Comparison of ENCODE assay signal across 11 mouse cellular contexts in genomic region chr13:71403654-71404560, GRCm38 (mm10).
DNase-seq lines count a peak whose midpoint lies in the region; ATAC-seq lines count a peak whose summit lies in the region.
"Had no signal": no experiment of that assay in that cellular context is flagged by ENCODE, and none has a peak within 500 bp of the region (broad histone marks: within the 10 kb centered on the region; RNA-seq: fewer than 3 reads in every experiment).

No protein-coding gene starts in this region.

- H3K27ac ChIP-seq in embryonic facial prominence, embryonic 14.5 days (replicated peaks; ENCODE audit: low read depth, low read length): peak overlapping the region; percentile 39; the same call in 1 of the 2 replicates
- no peak overlapping the region for H3K27ac ChIP-seq in midbrain, embryonic 13.5 days
- H3K27ac ChIP-seq: limb, embryonic 10.5 days had no signal

- no peak overlapping the region for H3K4me3 ChIP-seq in embryonic facial prominence, embryonic 14.5 days (ENCODE audit: low read depth, low read length)
- no peak overlapping the region for H3K4me3 ChIP-seq in midbrain, embryonic 13.5 days (replicated peaks)
- H3K4me3 ChIP-seq: erythroblast, embryonic 14.5 days; limb, embryonic 10.5 days had no signal

- no peaks in the 10 kb centered on the region for H3K36me3 ChIP-seq in embryonic facial prominence, embryonic 14.5 days (ENCODE audit: control insufficient read depth, insufficient read depth, low read length)
- no peaks in the 10 kb centered on the region for H3K36me3 ChIP-seq in midbrain, embryonic 13.5 days
- H3K36me3 ChIP-seq: limb, embryonic 10.5 days had no signal

- H3K4me2 ChIP-seq in embryonic facial prominence, embryonic 14.5 days (ENCODE audit: low read depth, low read length): peak overlapping the region; percentile 17; the same call in 1 of the 2 replicates
- 0 out of 2 replicates have a peak overlapping the region, but pooled peaks have one; percentile 1 for H3K4me2 ChIP-seq in midbrain, embryonic 13.5 days (replicated peaks)

- peak; percentile 44; the same call in 1 of the 2 replicates for ATAC-seq in embryonic facial prominence, embryonic 14.5 days (ENCODE audit: low read depth)
- peak; percentile 72; the same call in 1 of the 2 replicates for ATAC-seq in midbrain, embryonic 13.5 days
- ATAC-seq: lung, postnatal 0 days had no signal

- DNase-seq in NIH3T3 (ENCODE audit: low read depth): peak; percentile 3
- peak; percentile 63 for DNase-seq in embryonic facial prominence, embryonic 14.5 days (ENCODE audit: low spot score)
- peak; percentile 19 to 52 for DNase-seq in layer of hippocampus, adult 18-20 months (ENCODE audit: low spot score in 2 of 2)
- no peak for DNase-seq in natural killer cell, adult 2 months (ENCODE audit: low spot score in 2 of 2)
- no peak for DNase-seq in kidney, postnatal 25 days
- DNase-seq in heart, adult 9 months (ENCODE audit: low spot score in 2 of 2): no peak
- DNase-seq in thymus, postnatal 4 days: no peak

- no peak overlapping the region for H3K9ac ChIP-seq in embryonic facial prominence, embryonic 14.5 days (ENCODE audit: low read depth, low read length)
- no peak overlapping the region for H3K9ac ChIP-seq in midbrain, embryonic 13.5 days (replicated peaks)

- H3K4me1 ChIP-seq in embryonic facial prominence, embryonic 14.5 days (ENCODE audit: control insufficient read depth, insufficient read depth, low read length): peaks cover 10% of the 10 kb centered on the region; the same call in 1 of the 2 replicates
- peaks cover 11% of the 10 kb centered on the region for H3K4me1 ChIP-seq in midbrain, embryonic 13.5 days (replicated peaks)

- 34% methylated on average over 21 of the region's 21 CpGs for WGBS in embryonic facial prominence, embryonic 14.5 days
- WGBS in midbrain, embryonic 13.5 days: 35% methylated on average over 21 of the region's 21 CpGs

- no peaks in the 10 kb centered on the region for H3K27me3 ChIP-seq in embryonic facial prominence, embryonic 14.5 days (replicated peaks; ENCODE audit: control insufficient read depth, insufficient read depth, low read length)
- no peaks in the 10 kb centered on the region for H3K27me3 ChIP-seq in midbrain, embryonic 13.5 days

- H3K9me3 ChIP-seq in embryonic facial prominence, embryonic 14.5 days (ENCODE audit: control insufficient read depth, low read length): no peaks in the 10 kb centered on the region
- H3K9me3 ChIP-seq in midbrain, embryonic 13.5 days: no peaks in the 10 kb centered on the region
- H3K9me3 ChIP-seq: limb, embryonic 10.5 days had no signal

Comparison
In these comparisons a context has a peak if more than half of its experiments do, and no peak if none do; other contexts are left out.
1. DNase-seq: peak in NIH3T3 (single experiment), embryonic facial prominence, embryonic 14.5 days (single experiment) and layer of hippocampus, adult 18-20 months (2 of 2); none in natural killer cell, adult 2 months (0 of 2), kidney, postnatal 25 days (0 of 2), heart, adult 9 months (0 of 2) and thymus, postnatal 4 days (single experiment).